Mouse (Mus musculus): Measurements from ENCODE around the gene Havcr1. TPM values are rescaled to one million over a fixed set of nuclear protein-coding genes. Genes with fewer than 3 reads are reported as not detected.

Havcr1 gene
- polyA plus RNA-seq, 1 experiment from 2014 or later = not detected

Other genes starting within 250 kb of the Havcr1 start
- gene Gm12169, start 210.9 kb upstream of the Havcr1 start, polyA plus RNA-seq (2015; fragmentation: Nextera tagmentation; extraction: Ambion mirVana) = not detected in 2 replicates
- not detected in 2 replicates for gene BC053393, start 163.5 kb upstream of the Havcr1 start, polyA plus RNA-seq (2015; fragmentation: Nextera tagmentation; extraction: Ambion mirVana)
- not detected in 2 replicates for gene Dppa1, start 105.8 kb upstream of the Havcr1 start, polyA plus RNA-seq (2015; fragmentation: Nextera tagmentation; extraction: Ambion mirVana)
- not detected in 2 replicates for gene Timd2, start 28.0 kb upstream of the Havcr1 start, polyA plus RNA-seq (2015; fragmentation: Nextera tagmentation; extraction: Ambion mirVana)
- gene Timd4, start 75.7 kb downstream of the Havcr1 start, polyA plus RNA-seq (2015; fragmentation: Nextera tagmentation; extraction: Ambion mirVana) = 0.14 and 0.27 TPM in 2 replicates

All from hindbrain, embryonic 13.5 days (tissue).